Mouse (Mus musculus) 3134 (cell line): ENCODE data around the gene Gm2237.
A peak's percentile ranks its signal among the peaks of the same experiment; 100 is the strongest.
"Not testable (repeated sequence)": the region's sequence is repeated elsewhere in the genome, so short reads cannot be mapped to it uniquely, and the experiment has no call there.

Experiments used
- DNase-seq: peaks from one replicate; pipeline ENCODE4 v3.0.0-alpha.2; 2011; ENCODE audit warnings: low spot score; ENCODE audit not compliant: insufficient read length; ENCODE audit errors: extremely low read depth

Gm2237 gene

GRCm38 (mm10) chr14:19584804-19585667, at the start of gene Gm2237:
Gene Gm2237 (minus strand): TSS chr14:19585135.
- peak; percentile 60 for DNase-seq

- not testable (repeated sequence) for DNase-seq
Observed at GRCm38 (mm10) chr14:19602481-19602880, 17.5 kb upstream of the Gm2237 start, which contains the start of gene Gm5458. Gene Gm5458 (minus strand): TSS chr14:19602581.

GRCm38 (mm10) chr14:19549863-19550262, 35.1 kb downstream of the Gm2237 start, which contains the start of gene Gm2244:
Gene Gm2244 (minus strand): TSS chr14:19549963.
- DNase-seq = not testable (repeated sequence)
